In genomic region chr3:90248746-90249100, GRCm38 (mm10) we compare ENCODE assay signal across 8 mouse cellular contexts. TPM values are rescaled to one million over a fixed set of nuclear protein-coding genes. Genes with fewer than 3 reads are reported as not detected.
DNase-seq lines count a peak whose midpoint lies in the region; ATAC-seq lines count a peak whose summit lies in the region.

No protein-coding gene starts in this region.

- ATAC-seq in megakaryocyte progenitor cell, adult 5-6 weeks (replicated peaks; ENCODE audit: poor library complexity) = peak; percentile 36

- peak; percentile 21 for DNase-seq in retina, embryonic 14.5 days (ENCODE audit: low spot score)
- DNase-seq in retina, postnatal 1 day = no peak
- peak; percentile 81 for DNase-seq in heart, embryonic 10.5 days (ENCODE audit: low spot score)
- DNase-seq in kidney, postnatal 4 days = peak; percentile 47 to 71
- DNase-seq in right cerebral cortex, postnatal 14 days = no peak
- no peak for DNase-seq in left cerebral cortex, postnatal 10 days (ENCODE audit: extremely low spot score in 1 of 2, low spot score in 2 of 2)

- H3K27me3 ChIP-seq in heart, embryonic 10.5 days (ENCODE audit: insufficient read depth, poor library complexity, severe bottlenecking) = no peaks in the 10 kb centered on the region

- intact Hi-C loops in left cerebral cortex, postnatal 10 days (cut with DNase I) = no loop called here

- H3K4me1 ChIP-seq in brown adipose tissue, adult 24 weeks (ENCODE audit: control insufficient read depth, insufficient read depth, insufficient read length, low read length) = no peaks in the 10 kb centered on the region
- peaks cover 18% of the 10 kb centered on the region; the same call in 1 of the 2 replicates for H3K4me1 ChIP-seq in heart, embryonic 10.5 days

- peak overlapping the region; percentile 97 for H3K27ac ChIP-seq in brown adipose tissue, adult 24 weeks (replicated peaks; ENCODE audit: low read depth, low read length)
- peak overlapping the region; percentile 96 for H3K27ac ChIP-seq in heart, embryonic 10.5 days

- 3% methylated on average over 10 of the region's 10 CpGs for whole genome bisulfite sequencing in heart, embryonic 10.5 days

- peaks cover 27% of the 10 kb centered on the region for H3K36me3 ChIP-seq in heart, embryonic 10.5 days

- H3K4me3 ChIP-seq in brown adipose tissue, adult 24 weeks (ENCODE audit: insufficient read depth, low read depth, low read length) = peak overlapping the region; percentile 78
- peak overlapping the region; percentile 86 for H3K4me3 ChIP-seq in heart, embryonic 10.5 days

- H3K9me3 ChIP-seq in heart, embryonic 10.5 days = no peaks in the 10 kb centered on the region

RNA-seq across cellular contexts. Expression of gene Slc39a1, which starts 0.8 kb away (rescaled TPM):
- polyA plus RNA-seq in brown adipose tissue, adult 24 weeks (2012; ENCODE audit: insufficient read depth, insufficient read length, missing spikeins) = 46.7 and 53.9 TPM in 2 replicates
- polyA plus RNA-seq in heart, embryonic 10.5 days (2016; fragmentation: Nextera tagmentation; extraction: Ambion mirVana) = 51.3 and 79.6 TPM in 2 replicates
- total RNA-seq in megakaryocyte progenitor cell, adult 5-6 weeks (2015) = 15.6 and 19.5 TPM in 2 replicates
- 31.4 and 41.2 TPM in 2 replicates for total RNA-seq in megakaryocyte progenitor cell, adult 5-6 weeks (2017)
- total RNA-seq in left cerebral cortex, postnatal 10 days (2021) = 10 to 100 TPM; 47.7 to 49.0 TPM

RNA-seq across cellular contexts. Expression of gene Crtc2, which starts 5.2 kb away (rescaled TPM):
- 20.0 and 25.7 TPM in 2 replicates for polyA plus RNA-seq in brown adipose tissue, adult 24 weeks (2012; ENCODE audit: insufficient read depth, insufficient read length, missing spikeins)
- polyA plus RNA-seq in heart, embryonic 10.5 days (2016; fragmentation: Nextera tagmentation; extraction: Ambion mirVana) = 14.4 and 21.6 TPM in 2 replicates
- total RNA-seq in megakaryocyte progenitor cell, adult 5-6 weeks (2015) = 30.9 and 32.5 TPM in 2 replicates
- total RNA-seq in megakaryocyte progenitor cell, adult 5-6 weeks (2017) = 10.2 and 18.2 TPM in 2 replicates
- 10 to 100 TPM; 26.4 to 31.2 TPM for total RNA-seq in left cerebral cortex, postnatal 10 days (2021)

RNA-seq across cellular contexts. Expression of gene Creb3l4, which starts 5.4 kb away (rescaled TPM):
- polyA plus RNA-seq in brown adipose tissue, adult 24 weeks (2012; ENCODE audit: insufficient read depth, insufficient read length, missing spikeins) = not detected in 2 replicates
- 2.1 and 2.2 TPM in 2 replicates for polyA plus RNA-seq in heart, embryonic 10.5 days (2016; fragmentation: Nextera tagmentation; extraction: Ambion mirVana)
- 0.39 TPM in 1 of 2 replicates, not detected in the other for total RNA-seq in megakaryocyte progenitor cell, adult 5-6 weeks (2015)
- total RNA-seq in megakaryocyte progenitor cell, adult 5-6 weeks (2017) = not detected in 2 replicates
- under 1 TPM in 1 of 2 experiments, not detected in 1; 0.24 TPM for total RNA-seq in left cerebral cortex, postnatal 10 days (2021)

RNA-seq across cellular contexts. Expression of gene Dennd4b, which starts 16.3 kb away (rescaled TPM):
- 2.2 and 3.7 TPM in 2 replicates for polyA plus RNA-seq in brown adipose tissue, adult 24 weeks (2012; ENCODE audit: insufficient read depth, insufficient read length, missing spikeins)
- 4.6 and 7.0 TPM in 2 replicates for polyA plus RNA-seq in heart, embryonic 10.5 days (2016; fragmentation: Nextera tagmentation; extraction: Ambion mirVana)
- total RNA-seq in megakaryocyte progenitor cell, adult 5-6 weeks (2015) = 16.5 and 21.9 TPM in 2 replicates
- 8.9 and 10.4 TPM in 2 replicates for total RNA-seq in megakaryocyte progenitor cell, adult 5-6 weeks (2017)
- 10 to 100 TPM; 25.2 to 27.1 TPM for total RNA-seq in left cerebral cortex, postnatal 10 days (2021)

RNA-seq across cellular contexts. Expression of gene Jtb, which starts 17.3 kb away (rescaled TPM):
- polyA plus RNA-seq in brown adipose tissue, adult 24 weeks (2012; ENCODE audit: insufficient read depth, insufficient read length, missing spikeins) = 68.2 and 97.4 TPM in 2 replicates
- 75.1 and 92.0 TPM in 2 replicates for polyA plus RNA-seq in heart, embryonic 10.5 days (2016; fragmentation: Nextera tagmentation; extraction: Ambion mirVana)
- 91.6 and 102 TPM in 2 replicates for total RNA-seq in megakaryocyte progenitor cell, adult 5-6 weeks (2015)
- 43.1 and 48.6 TPM in 2 replicates for total RNA-seq in megakaryocyte progenitor cell, adult 5-6 weeks (2017)
- 10 to 100 TPM; 43.7 to 44.4 TPM for total RNA-seq in left cerebral cortex, postnatal 10 days (2021)

Comparison
In these comparisons a context has a peak if more than half of its experiments do, and no peak if none do; other contexts are left out.
1. DNase-seq: peak in retina, embryonic 14.5 days (single experiment), heart, embryonic 10.5 days (single experiment) and kidney, postnatal 4 days (2 of 2); none in retina, postnatal 1 day (single experiment), right cerebral cortex, postnatal 14 days (single experiment) and left cerebral cortex, postnatal 10 days (0 of 2).